Mouse (Mus musculus) adrenal gland, postnatal 4 days (tissue): ENCODE results near the gene Flvcr1. TPM values are rescaled to one million over a fixed set of nuclear protein-coding genes. Genes with fewer than 3 reads are reported as not detected.
"Not testable (repeated sequence)": the region's sequence is repeated elsewhere in the genome, so short reads cannot be mapped to it uniquely, and the experiment has no call there.

Source experiments
- DNase-seq, 2 experiments: peaks; one replicate each; pipeline ENCODE4 v3.0.0; 2021 to 2022; ENCODE audit warnings: low spot score in 2 of 2, mixed read lengths in 2 of 2
- total RNA-seq, 2 experiments: library from RNA; stranded (reverse); gene quantifications; 2 replicates each; pipeline ENCODE4 v1.2.3; 2021

The Flvcr1 gene
- total RNA-seq, 2 experiments from 2014 or later = 16.7 to 19.6 TPM

DNA sequence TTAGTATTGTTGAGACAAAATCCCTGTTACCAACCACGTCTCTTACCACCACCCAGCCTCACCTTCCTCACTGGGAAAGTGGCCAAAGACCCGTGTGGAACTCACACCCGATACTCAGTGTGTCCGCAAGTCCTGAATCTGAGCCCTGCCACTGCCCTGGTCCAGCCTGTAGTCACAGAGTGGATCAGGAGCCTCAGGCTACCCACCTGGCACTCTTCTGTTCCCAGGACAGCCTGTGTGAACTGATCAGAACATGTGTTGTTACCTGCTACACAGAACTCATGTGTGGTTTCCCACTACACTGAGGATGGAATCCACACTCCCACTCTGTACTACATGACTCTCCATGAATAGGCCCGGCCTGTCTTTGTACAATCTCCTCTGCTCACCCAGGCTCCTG, 16.1 kb upstream of the Flvcr1 start:
- no peak for DNase-seq

- DNase-seq = no peak
Measured at GRCm38 (mm10) chr1:191041352-191041751, 15.4 kb upstream of the Flvcr1 start.

- no peak for DNase-seq
Measured at GRCm38 (mm10) chr1:191037999-191038398, 12.0 kb upstream of the Flvcr1 start.

DNA sequence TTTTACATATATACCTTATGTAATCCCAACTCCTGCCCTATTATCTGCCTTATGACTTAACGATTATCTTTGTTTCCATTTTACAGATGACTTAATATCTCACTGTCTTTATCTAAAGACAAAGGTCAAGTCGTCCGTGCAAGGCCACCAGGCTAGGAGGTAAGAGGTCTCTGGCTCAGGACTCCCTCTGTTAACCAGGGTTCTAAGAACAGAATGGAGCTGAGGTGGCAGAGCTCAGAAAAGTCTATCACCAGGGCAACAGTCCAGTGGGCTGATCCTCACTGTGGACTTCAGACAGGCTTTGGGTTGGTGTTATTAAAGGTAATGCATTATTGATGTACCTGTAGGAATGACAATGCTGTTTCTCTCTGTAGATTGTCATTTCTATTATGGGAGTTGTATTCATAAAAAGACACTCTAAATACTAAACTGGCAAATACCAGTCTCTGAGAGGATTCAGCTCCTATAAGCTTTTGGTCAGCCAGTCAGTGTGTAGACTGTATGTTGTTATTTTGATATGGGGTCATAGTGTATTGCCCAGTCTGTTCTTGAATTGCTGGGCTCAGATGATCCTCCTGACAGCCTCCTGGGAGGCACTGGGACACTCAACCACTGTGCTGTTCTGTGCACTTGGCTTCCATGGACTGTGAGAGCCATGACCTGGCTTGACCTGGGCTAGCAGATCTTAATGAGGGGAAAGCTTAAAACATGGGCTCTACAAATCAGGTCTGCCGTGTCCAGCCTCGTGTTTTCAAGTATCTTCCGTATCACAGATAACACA, 10.8 kb upstream of the Flvcr1 start, which contains the start of gene Spata45:
TSS of gene Spata45 (plus strand) at position 86 of the 781 bp plus-strand sequence.
- DNase-seq = no peak

- no peak for DNase-seq
Measured at GRCm38 (mm10) chr1:191035649-191036048, 9.7 kb upstream of the Flvcr1 start.

DNA sequence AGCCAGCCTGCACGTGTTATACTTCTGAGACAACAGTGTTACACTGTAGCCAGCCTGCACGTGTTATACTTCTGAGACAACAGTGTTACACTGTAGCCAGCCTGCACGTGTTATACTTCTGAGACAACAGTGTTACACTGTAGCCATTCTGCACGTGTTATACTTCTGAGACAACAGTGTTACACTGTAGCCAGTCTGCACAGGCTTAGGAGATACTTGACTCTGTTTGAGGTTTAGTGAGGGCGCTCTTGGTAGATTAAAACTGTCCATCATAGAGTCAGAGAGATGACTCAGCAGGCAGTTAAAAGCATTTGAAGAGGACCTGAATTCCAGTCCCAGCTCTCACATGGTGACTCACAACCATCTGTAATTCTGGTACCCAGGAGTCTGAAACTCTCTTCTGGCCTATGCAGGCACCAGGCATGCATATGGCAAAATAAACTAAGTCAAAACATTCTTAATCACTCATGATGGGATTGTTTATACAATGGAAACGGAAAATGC, 5.0 kb upstream of the Flvcr1 start:
- not testable (repeated sequence) for DNase-seq

DNA sequence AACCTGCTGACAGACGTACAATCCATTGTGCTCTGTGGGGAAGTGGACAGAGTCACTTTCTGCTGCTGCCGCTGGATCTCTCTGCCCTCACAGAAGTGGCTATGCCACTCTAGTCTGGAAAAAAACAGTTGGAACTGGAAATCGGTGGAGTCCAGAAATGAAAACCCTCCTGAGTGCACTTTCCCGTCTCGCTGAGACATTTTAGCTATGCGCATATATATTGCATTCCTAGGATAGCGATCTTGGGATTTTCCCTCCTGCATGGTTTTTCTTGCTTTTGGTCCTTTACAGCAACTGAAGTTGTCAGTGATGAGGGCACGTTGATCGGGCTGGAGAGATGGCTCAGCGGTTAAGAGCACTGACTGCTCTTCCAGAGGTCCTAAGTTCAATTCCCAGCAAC, 4.2 kb upstream of the Flvcr1 start:
- no peak for DNase-seq

- peak in 1 of 2 experiments; percentile 9 for DNase-seq
Measured at GRCm38 (mm10) chr1:191025016-191026012, 644 bp downstream of the Flvcr1 start.

GRCm38 (mm10) chr1:191023806-191024205, 2.2 kb downstream of the Flvcr1 start:
- DNase-seq = not testable (repeated sequence)

GRCm38 (mm10) chr1:191023140-191023539, 2.8 kb downstream of the Flvcr1 start:
- no peak for DNase-seq

GRCm38 (mm10) chr1:191021016-191021415, 4.9 kb downstream of the Flvcr1 start:
- no peak for DNase-seq

- no peak for DNase-seq
Measured at GRCm38 (mm10) chr1:191020217-191020924, 5.6 kb downstream of the Flvcr1 start.

DNA sequence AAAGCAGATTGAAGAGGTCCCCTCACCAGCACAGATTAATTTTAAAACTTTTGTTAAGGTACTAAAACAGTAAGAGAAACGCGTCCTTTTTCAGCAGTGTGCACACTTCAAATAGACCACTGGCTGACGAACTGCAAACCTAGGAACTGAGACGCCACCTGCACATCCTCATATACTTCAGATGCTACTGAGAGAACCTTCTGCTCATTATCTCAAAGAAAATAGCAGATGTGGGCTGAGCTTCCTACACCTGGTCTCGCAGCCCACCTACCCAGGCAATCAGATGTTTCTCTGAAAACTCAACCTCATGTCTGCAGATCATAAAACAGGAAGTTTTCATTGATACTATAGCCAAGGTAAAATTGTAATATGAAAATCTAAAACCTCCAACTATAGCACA, 6.2 kb downstream of the Flvcr1 start:
- no peak for DNase-seq

GRCm38 (mm10) chr1:191014271-191014670, 11.7 kb downstream of the Flvcr1 start:
- no peak for DNase-seq

GRCm38 (mm10) chr1:191008707-191009106, 17.3 kb downstream of the Flvcr1 start:
- no peak for DNase-seq

DNA sequence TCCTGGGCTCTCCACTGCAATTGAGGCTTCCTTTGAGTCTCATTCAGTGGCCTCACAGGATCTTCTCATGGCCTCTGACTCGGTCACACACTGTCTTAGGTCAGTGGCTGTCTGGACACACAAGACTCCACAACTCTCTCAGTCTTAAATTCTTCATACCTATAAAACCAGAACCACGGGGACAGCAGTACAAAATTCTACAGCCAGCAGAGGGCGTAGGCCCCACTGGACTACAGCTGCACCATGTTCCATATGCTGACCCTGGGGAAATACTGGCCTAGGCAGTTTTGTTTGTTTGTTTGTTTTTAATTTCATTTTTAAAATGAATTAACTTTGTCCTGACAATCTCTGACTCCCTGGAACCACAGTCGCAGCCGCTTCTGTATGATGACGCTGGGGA, 23.8 kb downstream of the Flvcr1 start:
- DNase-seq = no peak

DNA sequence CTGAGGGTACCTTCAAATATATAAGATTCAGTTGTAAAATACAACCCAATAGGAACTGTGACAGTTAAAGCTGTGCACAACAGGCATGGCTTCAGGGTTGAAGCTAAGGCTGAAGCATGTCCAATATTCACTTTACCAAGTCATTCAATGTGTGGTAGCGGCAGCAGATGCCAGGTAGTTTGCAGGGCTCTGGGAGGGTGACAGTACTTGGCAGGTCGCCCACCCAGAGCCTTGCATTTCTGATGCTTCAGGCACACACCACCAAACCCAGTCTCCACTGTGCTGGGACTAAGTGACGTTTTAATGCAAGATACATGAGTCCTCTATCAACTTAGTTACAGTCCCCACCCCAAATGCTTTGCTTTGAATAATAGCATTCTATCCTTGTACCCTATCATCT, 25.3 kb downstream of the Flvcr1 start:
- no peak for DNase-seq

DNA sequence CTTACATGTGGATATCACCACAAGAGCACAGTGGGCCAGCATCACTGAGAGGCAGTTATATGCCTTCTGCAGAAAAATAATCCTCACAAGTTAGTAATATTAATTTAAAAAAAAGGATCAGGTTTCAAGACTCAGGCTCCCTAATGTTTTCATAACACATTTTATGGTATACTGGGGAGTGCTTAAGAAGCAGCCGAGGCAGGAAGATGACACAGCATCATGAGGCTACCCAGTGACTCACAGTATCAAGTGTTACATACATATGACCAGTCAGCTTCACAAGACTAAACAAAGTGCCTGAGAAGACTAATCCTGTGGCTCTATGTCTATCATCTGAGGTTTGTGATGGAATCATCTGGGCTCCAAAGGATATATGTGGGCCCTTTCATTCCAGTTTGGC, 27.9 kb downstream of the Flvcr1 start:
- no peak for DNase-seq

DNA sequence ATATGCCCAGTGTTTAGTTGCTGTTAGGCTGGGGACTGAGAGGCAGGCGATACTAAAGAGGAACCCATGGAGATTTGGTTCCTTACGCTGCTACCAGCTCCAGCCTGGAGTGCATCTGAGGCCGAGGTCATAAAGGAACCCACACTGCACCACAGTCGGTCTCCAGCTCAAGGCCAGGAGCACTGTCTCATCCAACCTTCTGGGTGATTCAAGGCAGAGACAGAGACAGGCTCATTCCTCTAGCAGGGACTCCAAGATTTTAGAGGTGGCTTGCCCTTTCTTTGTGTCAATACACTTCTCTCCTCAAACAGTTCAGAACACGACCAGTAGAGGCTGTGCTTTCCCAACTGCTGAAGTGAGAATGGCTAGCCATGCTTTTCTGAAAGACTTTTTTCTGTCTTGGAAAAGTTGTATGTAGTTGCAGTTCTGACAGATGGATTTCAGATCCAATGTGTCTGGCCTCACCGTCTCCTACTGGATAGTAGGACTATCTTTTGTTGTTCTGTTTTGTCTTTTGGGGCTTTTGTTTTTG, 29.5 kb downstream of the Flvcr1 start:
- DNase-seq = no peak

DNA sequence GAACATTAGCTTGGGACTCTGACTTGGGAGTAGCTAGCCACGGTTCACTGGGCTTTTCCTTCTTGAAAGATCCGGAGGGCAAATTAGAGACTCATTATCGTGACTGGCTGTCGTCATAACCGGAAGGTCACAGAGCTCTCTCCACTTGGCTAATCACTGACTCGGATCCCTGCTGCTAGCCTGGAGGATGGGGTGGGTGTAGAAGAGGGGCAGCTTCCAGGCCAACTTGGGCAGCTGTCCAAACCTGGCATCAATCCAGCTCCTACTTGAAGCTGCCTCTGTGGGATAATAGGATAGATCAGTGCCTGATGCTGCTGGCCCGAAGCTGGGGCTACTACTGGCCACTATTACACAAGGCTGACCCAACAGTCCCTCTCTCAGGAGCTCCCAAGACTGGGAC, 30.4 kb downstream of the Flvcr1 start:
- peak in 1 of 2 experiments; percentile 23 for DNase-seq
